Mouse (Mus musculus): ENCODE results near the gene Zfp872. TPM values are rescaled to one million over a fixed set of nuclear protein-coding genes. Genes with fewer than 3 reads are reported as not detected.

Zfp872 gene
- total RNA-seq, 2 experiments from 2014 or later, result not detected

Other genes starting within 250 kb of the Zfp872 start
- 1 to 10 TPM; 2.7 to 3.6 TPM for gene Swsap1, start 232.3 kb upstream of the Zfp872 start, total RNA-seq (2021)
- gene Epor, start 224.6 kb upstream of the Zfp872 start, total RNA-seq (2021), result 1 to 10 TPM; 1.3 to 2.2 TPM
- gene Rgl3, start 198.6 kb upstream of the Zfp872 start, total RNA-seq (2021), result under 1 TPM; 0.18 to 0.21 TPM
- gene Ccdc151, start 185.5 kb upstream of the Zfp872 start, total RNA-seq (2021), result not detected
- gene Prkcsh, start 185.3 kb upstream of the Zfp872 start, total RNA-seq (2021), result 10 to 100 TPM; 28.6 to 29.8 TPM
- under 1 TPM; 0.14 to 0.73 TPM for gene Elavl3, start 136.1 kb upstream of the Zfp872 start, total RNA-seq (2021)
- gene Gm49318, start 116.8 kb upstream of the Zfp872 start, total RNA-seq (2021), result not detected
- gene Zfp653, start 116.7 kb upstream of the Zfp872 start, total RNA-seq (2021), result 1 to 10 TPM; 2.6 to 3.2 TPM
- 10 to 100 TPM; 68.5 to 72.2 TPM for gene Ecsit, start 102.7 kb upstream of the Zfp872 start, total RNA-seq (2021)
- 1 to 10 TPM; 1.7 to 7.9 TPM for gene Cnn1, start 88.9 kb upstream of the Zfp872 start, total RNA-seq (2021)
- gene Elof1, start 70.9 kb upstream of the Zfp872 start, total RNA-seq (2021), result 10 to 100 TPM; 30.1 to 32.7 TPM
- gene Acp5, start 52.4 kb upstream of the Zfp872 start, total RNA-seq (2021), result 1 to 10 TPM in 1 of 2 experiments, under 1 TPM in 1; 0.55 to 1.1 TPM
- gene Pigyl, start 31.2 kb upstream of the Zfp872 start, total RNA-seq (2021), result 10 to 100 TPM; 29.3 to 30.3 TPM
- gene Zfp809, start 37.6 kb downstream of the Zfp872 start, total RNA-seq (2021), result 1 to 10 TPM; 7.8 TPM
- under 1 TPM in 1 of 2 experiments, not detected in 1; 0.08 TPM for gene Zfp599, start 71.8 kb downstream of the Zfp872 start, total RNA-seq (2021)
- gene Zfp810, start 119.6 kb downstream of the Zfp872 start, total RNA-seq (2021), result 1 to 10 TPM; 1.4 to 1.6 TPM
- gene Anln, start 201.1 kb downstream of the Zfp872 start, total RNA-seq (2021), result 1 to 10 TPM; 4.9 to 5.1 TPM
- gene 9530077C05Rik, start 223.4 kb downstream of the Zfp872 start, total RNA-seq (2021), result under 1 TPM; 0.33 to 0.39 TPM

All from gastrocnemius, postnatal 14 days (tissue).